Mouse (Mus musculus): ENCODE measurements around the gene Sez6l.
A peak's percentile ranks its signal among the peaks of the same experiment; 100 is the strongest.
"Not testable (repeated sequence)": the region's sequence is repeated elsewhere in the genome, so short reads cannot be mapped to it uniquely, and the experiment has no call there.

Sez6l gene

GRCm38 (mm10) chr5:112433004-112433403 lies 144.0 kb downstream of the Sez6l start:
- DNase-seq (ENCODE audit: low spot score in 2 of 2) = peak; percentile 73 to 74

GRCm38 (mm10) chr5:112432033-112432432 lies 145.0 kb downstream of the Sez6l start:
- no peak for DNase-seq (ENCODE audit: low spot score in 2 of 2)

- DNase-seq (ENCODE audit: low spot score in 2 of 2) = no peak
These were observed 145.7 kb downstream of the Sez6l start for GRCm38 (mm10) chr5:112431120-112431775.

GRCm38 (mm10) chr5:112428944-112429343 lies 148.0 kb downstream of the Sez6l start:
- DNase-seq (ENCODE audit: low spot score in 2 of 2) = no peak

GRCm38 (mm10) chr5:112427283-112427682 lies 149.7 kb downstream of the Sez6l start:
- peak; percentile 42 to 53 for DNase-seq (ENCODE audit: low spot score in 2 of 2)

- no peak for DNase-seq (ENCODE audit: low spot score in 2 of 2)
These were observed 150.3 kb downstream of the Sez6l start for GRCm38 (mm10) chr5:112426635-112427034.

GRCm38 (mm10) chr5:112419535-112419934 lies 157.4 kb downstream of the Sez6l start:
- no peak for DNase-seq (ENCODE audit: low spot score in 2 of 2)

- DNase-seq (ENCODE audit: low spot score in 2 of 2) = no peak
These were observed 159.0 kb downstream of the Sez6l start for GRCm38 (mm10) chr5:112418023-112418422.

GRCm38 (mm10) chr5:112416673-112417072 lies 160.3 kb downstream of the Sez6l start:
- no peak for DNase-seq (ENCODE audit: low spot score in 2 of 2)

- DNase-seq (ENCODE audit: low spot score in 2 of 2) = not testable (repeated sequence)
These were observed 164.2 kb downstream of the Sez6l start for GRCm38 (mm10) chr5:112412781-112413180.

- peak; percentile 67 to 77 for DNase-seq (ENCODE audit: low spot score in 2 of 2)
These were observed 165.3 kb downstream of the Sez6l start for GRCm38 (mm10) chr5:112411514-112412335.

- DNase-seq (ENCODE audit: low spot score in 2 of 2) = no peak
These were observed 165.9 kb downstream of the Sez6l start for GRCm38 (mm10) chr5:112411072-112411471.

- DNase-seq (ENCODE audit: low spot score in 2 of 2) = no peak
These were observed 167.7 kb downstream of the Sez6l start for GRCm38 (mm10) chr5:112409274-112409673.

GRCm38 (mm10) chr5:112406017-112406416 lies 171.0 kb downstream of the Sez6l start:
- DNase-seq (ENCODE audit: low spot score in 2 of 2) = no peak

- DNase-seq (ENCODE audit: low spot score in 2 of 2) = no peak
These were observed 174.5 kb downstream of the Sez6l start for GRCm38 (mm10) chr5:112402437-112402836.

- DNase-seq (ENCODE audit: low spot score in 2 of 2) = no peak
These were observed 177.7 kb downstream of the Sez6l start for GRCm38 (mm10) chr5:112399284-112399683.

- DNase-seq (ENCODE audit: low spot score in 2 of 2) = peak in 1 of 2 experiments; percentile 5
These were observed 180.9 kb downstream of the Sez6l start for GRCm38 (mm10) chr5:112396066-112396465.

- peak; percentile 85 to 86 for DNase-seq (ENCODE audit: low spot score in 2 of 2)
These were observed 182.1 kb downstream of the Sez6l start, which contains the start of gene Asphd2 for GRCm38 (mm10) chr5:112394779-112395443. Asphd2 (minus strand) TSS chr5:112394866.

- peak in 1 of 2 experiments; percentile 4 for DNase-seq (ENCODE audit: low spot score in 2 of 2)
These were observed 182.6 kb downstream of the Sez6l start for GRCm38 (mm10) chr5:112394415-112394763.

- DNase-seq (ENCODE audit: low spot score in 2 of 2) = peak in 1 of 2 experiments; percentile 0
These were observed 183.1 kb downstream of the Sez6l start for GRCm38 (mm10) chr5:112393741-112394414.

- DNase-seq (ENCODE audit: low spot score in 2 of 2) = no peak
These were observed 185.2 kb downstream of the Sez6l start for GRCm38 (mm10) chr5:112391676-112392323.

All from right cerebral cortex, postnatal 36 days (tissue).